Mouse (Mus musculus) stomach, postnatal 0 days (tissue): Measurements from ENCODE around the gene Sult6b2. TPM values are rescaled to one million over a fixed set of nuclear protein-coding genes. Genes with fewer than 3 reads are reported as not detected.

Source experiments
- ATAC-seq: fragments of 200-750 bp; cut with Nextera tagmentation; 2 replicates; pipeline ENCODE4 v1.8.0; 2017; ENCODE audit not compliant: low FRiP score, low TSS enrichment
- DNase-seq: peaks from one replicate; pipeline ENCODE4 v3.0.0-alpha.2; 2016; ENCODE audit warnings: low spot score
- H3K27ac ChIP-seq: fragments of 300-500 bp; sonication (generic); replicated peaks from 2 replicates; pipeline ENCODE4 v1.5.1; 2014; ENCODE audit warnings: mild to moderate bottlenecking, control low read depth
- H3K27me3 ChIP-seq: fragments of 300-500 bp; sonication (generic); 2 replicates; pipeline ENCODE4 v1.6.1; 2014; ENCODE audit warnings: low read length; ENCODE audit not compliant: control insufficient read depth, insufficient read depth
- H3K36me3 ChIP-seq: fragments of 300-500 bp; sonication (generic); 2 replicates; pipeline ENCODE4 v1.6.1; 2014; ENCODE audit warnings: low read length, mixed read lengths; ENCODE audit not compliant: control insufficient read depth, insufficient read depth
- H3K4me1 ChIP-seq: fragments of 300-500 bp; sonication (generic); replicated peaks from 2 replicates; pipeline ENCODE4 v1.6.1; 2014; ENCODE audit warnings: antibody characterized with exemption; ENCODE audit not compliant: control insufficient read depth, insufficient read depth
- H3K4me2 ChIP-seq: fragments of 300-500 bp; sonication (generic); replicated peaks from 2 replicates; pipeline ENCODE4 v1.6.1; 2014; ENCODE audit warnings: low read depth, mild to moderate bottlenecking, control low read depth, moderate library complexity
- H3K4me3 ChIP-seq: fragments of 300-500 bp; sonication (generic); 2 replicates; pipeline ENCODE4 v1.5.1; 2014; ENCODE audit warnings: low read depth, low read length, control low read depth
- H3K9ac ChIP-seq: fragments of 300-500 bp; sonication (generic); 2 replicates; pipeline ENCODE4 v1.6.1; 2014; ENCODE audit warnings: mild to moderate bottlenecking, low read length, control low read depth, mixed read lengths
- H3K9me3 ChIP-seq: fragments of 300-500 bp; sonication (generic); 2 replicates; pipeline ENCODE4 v1.6.1; 2016; ENCODE audit warnings: low read length; ENCODE audit not compliant: control insufficient read depth
- CTCF ChIP-seq: IDR thresholded peaks from 2 replicates; pipeline ENCODE4 v1.5.1; 2016; ENCODE audit warnings: antibody characterized with exemption, low read depth, mild to moderate bottlenecking, moderate library complexity
- EP300 ChIP-seq: optimal IDR thresholded peaks from 2 replicates; pipeline ENCODE3; 2016; ENCODE audit warnings: antibody characterized with exemption
- WGBS: fragments of 180-500 bp; shearing (Covaris S2); extraction: QIAGEN DNeasy Blood & Tissue Kit; methylation state at CpG from one replicate; pipeline ENCODE4 v1.1.7; 2014; 5-methylcytosine and 5-hydroxymethylcytosine counted together
- polyA plus RNA-seq: library from polyadenylated mRNA; unstranded; fragments of >200 nt; fragmentation: Nextera tagmentation; extraction: Ambion mirVana; gene quantifications from 2 replicates; pipeline ENCODE4 v1.2.1, GENCODE M21; 2015

Sult6b2 gene
- polyA plus RNA-seq, 1 experiment from 2014 or later: not detected

DNA sequence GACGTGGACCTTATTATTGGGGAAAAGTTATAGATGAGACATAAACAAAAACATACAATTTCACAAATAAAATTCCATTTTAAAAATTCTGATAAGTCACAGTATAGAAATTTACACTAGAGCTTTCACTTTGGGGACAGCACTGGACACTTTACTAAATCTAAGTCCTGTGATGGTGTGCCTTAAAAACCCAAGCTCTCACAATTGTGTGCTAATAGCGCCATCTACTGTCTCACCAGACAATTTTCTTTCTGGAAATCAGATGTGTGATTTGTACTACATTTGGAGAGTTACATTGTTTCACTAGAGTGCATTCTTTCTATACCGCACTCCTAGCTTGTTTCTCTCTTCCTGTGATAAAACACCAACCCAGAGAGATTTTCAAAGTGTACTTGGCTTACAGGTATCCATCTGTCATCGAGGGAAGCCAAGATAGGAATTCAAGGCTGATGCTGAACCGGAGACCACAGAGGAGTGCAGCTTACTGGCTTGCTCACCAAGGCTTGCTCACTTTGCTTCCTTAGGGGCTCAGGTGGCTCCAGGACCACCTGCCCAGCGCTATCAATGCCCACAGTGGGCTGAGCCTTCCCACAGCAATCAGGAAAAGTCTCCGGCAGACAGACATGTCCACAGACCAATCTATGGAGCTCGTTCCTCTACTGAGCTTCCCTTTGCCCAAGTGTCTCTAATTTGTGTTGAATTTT is 68.8 kb downstream of the Sult6b2 start:
- H3K4me3 ChIP-seq: no peak overlapping the region
- DNase-seq (no peak), ATAC-seq (no peak)
- no peak overlapping the region for H3K4me2 ChIP-seq
- no peak overlapping the region for H3K9ac ChIP-seq
- H3K36me3 ChIP-seq: no peaks in the 10 kb centered on the region
- H3K27me3 ChIP-seq: no peaks in the 10 kb centered on the region
- 47% methylated on average over 8 of the region's 8 CpGs for WGBS
- no peaks in the 10 kb centered on the region for H3K9me3 ChIP-seq
- TF ChIP-seq EP300 (no peak), CTCF (peak; percentile 89)
- H3K27ac ChIP-seq: no peak overlapping the region
- H3K4me1 ChIP-seq: no peaks in the 10 kb centered on the region

Other genes starting within 250 kb of the Sult6b2 start
- 44.6 and 45.4 TPM in 2 replicates for gene Kcnj8, start 232.9 kb downstream of the Sult6b2 start, polyA plus RNA-seq
- 4.6 and 5.8 TPM in 2 replicates for gene Abcc9, start 102.2 kb downstream of the Sult6b2 start, polyA plus RNA-seq
- gene Cmas, start 47.8 kb downstream of the Sult6b2 start, polyA plus RNA-seq: 79.5 and 80.7 TPM in 2 replicates
- gene St8sia1, start 159.9 kb upstream of the Sult6b2 start, polyA plus RNA-seq: 0.19 and 0.23 TPM in 2 replicates